Mouse (Mus musculus): Measurements from ENCODE around the gene Clstn2.

GRCm38 (mm10) chr9:97645746-97646145 lies 387.2 kb downstream of the Clstn2 start:
- no peak for TF ChIP-seq CTCF (conservative IDR thresholded peaks at IDR 0.05; ENCODE audit: insufficient read depth, insufficient read length, low read depth, low read length)
- TF ChIP-seq POLR2A (IDR thresholded peaks at IDR 0.05; ENCODE audit: low read depth, low read length), result no peak
